Mouse (Mus musculus): ENCODE data around the gene 4931428L18Rik. TPM values are rescaled to one million over a fixed set of nuclear protein-coding genes. Genes with fewer than 3 reads are reported as not detected.

The 4931428L18Rik gene
- polyA plus RNA-seq, 1 experiment from 2014 or later, result not detected

GRCm38 (mm10) chr1:31102280-31102679, 120.2 kb downstream of the 4931428L18Rik start:
- Histone ChIP-seq H3K27ac (replicated peaks in 1 of 2; ENCODE audit: control insufficient read depth in 1 of 2, insufficient read depth in 1 of 2, low read depth in 2 of 2, low read length in 2 of 2) (peak overlapping the region; percentile 48 to 90), H3K4me3 (ENCODE audit: control insufficient read depth in 1 of 2, insufficient read depth in 1 of 2, low read depth in 1 of 2, low read length in 2 of 2) (no peak overlapping the region), H3K27me3 (ENCODE audit: control insufficient read depth, insufficient read depth, low read length) (no peaks in the 10 kb centered on the region), H3K4me2 (ENCODE audit: low read length) (peak overlapping the region; percentile 49; the same call in 1 of the 2 replicates), H3K36me3 (ENCODE audit: control insufficient read depth, insufficient read depth, low read length) (no peaks in the 10 kb centered on the region), H3K9me3 (ENCODE audit: control insufficient read depth, low read length) (no peaks in the 10 kb centered on the region), H3K4me1 (ENCODE audit: control insufficient read depth in 2 of 2, insufficient read depth in 2 of 2, low read length in 2 of 2) (peaks cover 6 to 23% of the 10 kb centered on the region in 2 experiments), H3K9ac (ENCODE audit: low read length) (0 out of 2 replicates have a peak overlapping the region, but pooled peaks have one; percentile 18)
- 76% methylated on average over 2 of the region's 2 CpGs for WGBS
- ATAC-seq (ENCODE audit: insufficient number of reproducible peaks, insufficient read depth, low FRiP score, low read depth), result no peak

- H3K9me3 ChIP-seq (ENCODE audit: control insufficient read depth, low read length), result no peaks in the 10 kb centered on the region
- 67% methylated on average over 3 of the region's 3 CpGs for WGBS
Measured at GRCm38 (mm10) chr1:31097208-31097607, 125.3 kb downstream of the 4931428L18Rik start.

GRCm38 (mm10) chr1:31096466-31096793, 126.1 kb downstream of the 4931428L18Rik start:
- Histone ChIP-seq H3K27me3 (ENCODE audit: control insufficient read depth, insufficient read depth, low read length) (no peaks in the 10 kb centered on the region), H3K4me1 (ENCODE audit: control insufficient read depth in 2 of 2, insufficient read depth in 2 of 2, low read length in 2 of 2) (peaks cover 3 to 4% of the 10 kb centered on the region in 2 experiments; a peak in 3 of 4 replicates), H3K4me3 (ENCODE audit: control insufficient read depth in 1 of 2, insufficient read depth in 1 of 2, low read depth in 1 of 2, low read length in 2 of 2) (no peak overlapping the region), H3K9ac (ENCODE audit: low read length) (no peak overlapping the region), H3K4me2 (ENCODE audit: low read length) (no peak overlapping the region), H3K36me3 (ENCODE audit: control insufficient read depth, insufficient read depth, low read length) (no peaks in the 10 kb centered on the region), H3K27ac (replicated peaks in 1 of 2; ENCODE audit: control insufficient read depth in 1 of 2, insufficient read depth in 1 of 2, low read depth in 2 of 2, low read length in 2 of 2) (no peak overlapping the region; a peak in 1 of 4 replicates), H3K9me3 (ENCODE audit: control insufficient read depth, low read length) (no peaks in the 10 kb centered on the region)
- ATAC-seq (ENCODE audit: insufficient number of reproducible peaks, insufficient read depth, low FRiP score, low read depth), result no peak
- WGBS, result 74% methylated on average over 2 of the region's 2 CpGs

More at GRCm38 (mm10) chr1:31097208-31097607, 125.3 kb downstream of the 4931428L18Rik start:
- Histone ChIP-seq H3K4me1 (ENCODE audit: control insufficient read depth in 2 of 2, insufficient read depth in 2 of 2, low read length in 2 of 2) (peaks cover 3 to 11% of the 10 kb centered on the region in 2 experiments), H3K27ac (replicated peaks in 1 of 2; ENCODE audit: control insufficient read depth in 1 of 2, insufficient read depth in 1 of 2, low read depth in 2 of 2, low read length in 2 of 2) (no peak overlapping the region; a peak in 1 of 4 replicates), H3K27me3 (ENCODE audit: control insufficient read depth, insufficient read depth, low read length) (no peaks in the 10 kb centered on the region), H3K4me3 (ENCODE audit: control insufficient read depth in 1 of 2, insufficient read depth in 1 of 2, low read depth in 1 of 2, low read length in 2 of 2) (no peak overlapping the region), H3K36me3 (ENCODE audit: control insufficient read depth, insufficient read depth, low read length) (no peaks in the 10 kb centered on the region), H3K4me2 (ENCODE audit: low read length) (no peak overlapping the region), H3K9ac (ENCODE audit: low read length) (no peak overlapping the region)
- no peak for ATAC-seq (ENCODE audit: insufficient number of reproducible peaks, insufficient read depth, low FRiP score, low read depth)

- Histone ChIP-seq H3K4me2 (ENCODE audit: low read length) (no peak overlapping the region), H3K4me1 (ENCODE audit: control insufficient read depth in 2 of 2, insufficient read depth in 2 of 2, low read length in 2 of 2) (peaks cover 3% of the 10 kb centered on the region in 2 experiments; a peak in 3 of 4 replicates), H3K36me3 (ENCODE audit: control insufficient read depth, insufficient read depth, low read length) (no peaks in the 10 kb centered on the region), H3K4me3 (ENCODE audit: control insufficient read depth in 1 of 2, insufficient read depth in 1 of 2, low read depth in 1 of 2, low read length in 2 of 2) (no peak overlapping the region), H3K9ac (ENCODE audit: low read length) (no peak overlapping the region), H3K27ac (replicated peaks in 1 of 2; ENCODE audit: control insufficient read depth in 1 of 2, insufficient read depth in 1 of 2, low read depth in 2 of 2, low read length in 2 of 2) (no peak overlapping the region; a peak in 1 of 4 replicates), H3K27me3 (ENCODE audit: control insufficient read depth, insufficient read depth, low read length) (no peaks in the 10 kb centered on the region), H3K9me3 (ENCODE audit: control insufficient read depth, low read length) (no peaks in the 10 kb centered on the region)
- 62% methylated on average over 5 of the region's 5 CpGs for WGBS
- no peak for ATAC-seq (ENCODE audit: insufficient number of reproducible peaks, insufficient read depth, low FRiP score, low read depth)
Measured at GRCm38 (mm10) chr1:31095706-31096465, 126.6 kb downstream of the 4931428L18Rik start.

- Histone ChIP-seq H3K4me1 (ENCODE audit: control insufficient read depth in 2 of 2, insufficient read depth in 2 of 2, low read length in 2 of 2) (peaks cover 3% of the 10 kb centered on the region in 2 experiments; a peak in 3 of 4 replicates), H3K27ac (replicated peaks in 1 of 2; ENCODE audit: control insufficient read depth in 1 of 2, insufficient read depth in 1 of 2, low read depth in 2 of 2, low read length in 2 of 2) (no peak overlapping the region), H3K36me3 (ENCODE audit: control insufficient read depth, insufficient read depth, low read length) (no peaks in the 10 kb centered on the region), H3K9me3 (ENCODE audit: control insufficient read depth, low read length) (no peaks in the 10 kb centered on the region), H3K9ac (ENCODE audit: low read length) (no peak overlapping the region), H3K27me3 (ENCODE audit: control insufficient read depth, insufficient read depth, low read length) (no peaks in the 10 kb centered on the region), H3K4me2 (ENCODE audit: low read length) (no peak overlapping the region), H3K4me3 (ENCODE audit: control insufficient read depth in 1 of 2, insufficient read depth in 1 of 2, low read depth in 1 of 2, low read length in 2 of 2) (no peak overlapping the region)
- ATAC-seq (ENCODE audit: insufficient number of reproducible peaks, insufficient read depth, low FRiP score, low read depth), result no peak
- 85% methylated on average over 3 of the region's 3 CpGs for WGBS
Measured at GRCm38 (mm10) chr1:31094792-31095191, 127.7 kb downstream of the 4931428L18Rik start.

- Histone ChIP-seq H3K9ac (ENCODE audit: low read length) (no peak overlapping the region), H3K27ac (replicated peaks in 1 of 2; ENCODE audit: control insufficient read depth in 1 of 2, insufficient read depth in 1 of 2, low read depth in 2 of 2, low read length in 2 of 2) (no peak overlapping the region), H3K27me3 (ENCODE audit: control insufficient read depth, insufficient read depth, low read length) (no peaks in the 10 kb centered on the region), H3K4me2 (ENCODE audit: low read length) (no peak overlapping the region), H3K36me3 (ENCODE audit: control insufficient read depth, insufficient read depth, low read length) (no peaks in the 10 kb centered on the region), H3K4me1 (ENCODE audit: control insufficient read depth in 2 of 2, insufficient read depth in 2 of 2, low read length in 2 of 2) (peaks cover 3% of the 10 kb centered on the region in 2 experiments; a peak in 3 of 4 replicates), H3K4me3 (ENCODE audit: control insufficient read depth in 1 of 2, insufficient read depth in 1 of 2, low read depth in 1 of 2, low read length in 2 of 2) (no peak overlapping the region), H3K9me3 (ENCODE audit: control insufficient read depth, low read length) (no peaks in the 10 kb centered on the region)
- ATAC-seq (ENCODE audit: insufficient number of reproducible peaks, insufficient read depth, low FRiP score, low read depth), result no peak
- WGBS, result 73% methylated on average over 1 of the region's 1 CpGs
Measured at GRCm38 (mm10) chr1:31093939-31094338, 128.5 kb downstream of the 4931428L18Rik start.

- Histone ChIP-seq H3K9ac (ENCODE audit: low read length) (no peak overlapping the region), H3K4me2 (ENCODE audit: low read length) (no peak overlapping the region), H3K4me3 (ENCODE audit: control insufficient read depth in 1 of 2, insufficient read depth in 1 of 2, low read depth in 1 of 2, low read length in 2 of 2) (no peak overlapping the region), H3K9me3 (ENCODE audit: control insufficient read depth, low read length) (no peaks in the 10 kb centered on the region), H3K4me1 (ENCODE audit: control insufficient read depth in 2 of 2, insufficient read depth in 2 of 2, low read length in 2 of 2) (no peaks in the 10 kb centered on the region), H3K36me3 (ENCODE audit: control insufficient read depth, insufficient read depth, low read length) (no peaks in the 10 kb centered on the region), H3K27ac (replicated peaks in 1 of 2; ENCODE audit: control insufficient read depth in 1 of 2, insufficient read depth in 1 of 2, low read depth in 2 of 2, low read length in 2 of 2) (no peak overlapping the region), H3K27me3 (ENCODE audit: control insufficient read depth, insufficient read depth, low read length) (no peaks in the 10 kb centered on the region)
- no peak for ATAC-seq (ENCODE audit: insufficient number of reproducible peaks, insufficient read depth, low FRiP score, low read depth)
- 86% methylated on average over 4 of the region's 4 CpGs for WGBS
Measured at GRCm38 (mm10) chr1:31088686-31089085, 133.8 kb downstream of the 4931428L18Rik start.
